In the genomic region with DNA sequence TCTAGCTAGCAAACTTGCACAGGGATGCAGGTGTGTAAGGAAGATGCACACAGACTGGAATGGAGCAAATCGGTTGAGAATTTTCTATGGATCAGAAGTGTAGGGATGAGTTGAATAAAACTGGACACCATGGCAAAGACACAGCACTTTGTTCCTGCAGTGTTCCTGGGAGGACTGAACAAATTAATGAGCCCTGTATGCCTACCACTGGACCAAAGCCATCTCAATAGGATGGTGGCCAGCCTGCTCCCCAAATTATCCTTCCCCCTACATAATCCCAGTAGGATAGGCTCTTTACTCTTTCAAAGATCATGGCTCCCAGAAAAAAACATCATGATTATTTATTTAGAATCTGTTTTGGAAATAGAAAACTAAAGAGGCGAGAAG, we compare ENCODE assay signal across 17 mouse cellular contexts.
DNase-seq lines count a peak whose midpoint lies in the region; ATAC-seq lines count a peak whose summit lies in the region.
"Had no signal": no experiment of that assay in that cellular context is flagged by ENCODE, and none has a peak within 500 bp of the region (broad histone marks: within the 10 kb centered on the region; RNA-seq: fewer than 3 reads in every experiment).

No protein-coding gene starts in this region.

- H3K36me3 ChIP-seq in hindbrain, embryonic 16.5 days (ENCODE audit: control insufficient read depth, insufficient read depth, low read length), result no peaks in the 10 kb centered on the region
- H3K36me3 ChIP-seq: embryonic facial prominence, embryonic 12.5 days; heart, embryonic 12.5 days had no signal

- no peak overlapping the region for H3K9ac ChIP-seq in hindbrain, embryonic 16.5 days (ENCODE audit: low read depth, low read length)
- H3K9ac ChIP-seq: embryonic facial prominence, embryonic 12.5 days; heart, embryonic 12.5 days; lung, embryonic 14.5 days had no signal

- H3K27ac ChIP-seq in hindbrain, embryonic 16.5 days (ENCODE audit: low read depth, low read length), result peak overlapping the region; percentile 56
- H3K27ac ChIP-seq: embryonic facial prominence, embryonic 12.5 days had no signal

- intact Hi-C loops in left cerebral cortex, postnatal 4 days (cut with DNase I), result no loop called here

- H3K4me1 ChIP-seq in hindbrain, embryonic 16.5 days (ENCODE audit: control insufficient read depth, insufficient read depth, low read depth, low read length), result peaks cover 3% of the 10 kb centered on the region; the same call in 1 of the 2 replicates
- H3K4me1 ChIP-seq: embryonic facial prominence, embryonic 12.5 days; heart, embryonic 12.5 days had no signal

- H3K4me2 ChIP-seq in hindbrain, embryonic 16.5 days (ENCODE audit: low read length), result no peak overlapping the region; the same call in 1 of the 2 replicates
- H3K4me2 ChIP-seq: embryonic facial prominence, embryonic 12.5 days; heart, embryonic 12.5 days; lung, embryonic 14.5 days had no signal

- peak; percentile 73 for DNase-seq in cerebellum, adult 11-12 months
- DNase-seq in cerebellum, postnatal 4 days (ENCODE audit: low spot score in 2 of 2), result no peak
- DNase-seq in brain, adult 2 months (ENCODE audit: low read depth, low spot score), result peak; percentile 76
- peak; percentile 26 to 52 for DNase-seq in cerebellum, postnatal 36 days
- no peak for DNase-seq in MN1 (ENCODE audit: low spot score)
- DNase-seq in adrenal gland, postnatal 4 days (ENCODE audit: low spot score in 2 of 2), result no peak
- DNase-seq in left cerebral cortex, postnatal 4 days, result no peak
- DNase-seq: adrenal gland, adult 2 months; gastrocnemius, postnatal 10 days; heart, postnatal 4 days; kidney, adult 2 months; liver; lung, embryonic 14.5 days; spleen, adult 18-20 months had no signal

- no peak overlapping the region for H3K4me3 ChIP-seq in hindbrain, embryonic 16.5 days (ENCODE audit: low read length)
- H3K4me3 ChIP-seq: embryonic facial prominence, embryonic 12.5 days; heart, embryonic 12.5 days had no signal

- WGBS in hindbrain, embryonic 16.5 days, result 63% methylated on average over 2 of the region's 2 CpGs

- H3K9me3 ChIP-seq in hindbrain, embryonic 16.5 days (ENCODE audit: control insufficient read depth, low read length), result no peaks in the 10 kb centered on the region
- H3K9me3 ChIP-seq: embryonic facial prominence, embryonic 12.5 days; heart, embryonic 12.5 days had no signal

- no peak for ATAC-seq in hindbrain, embryonic 16.5 days

- H3K27me3 ChIP-seq in hindbrain, embryonic 16.5 days (replicated peaks; ENCODE audit: control insufficient read depth, insufficient read depth, low read length), result no peaks in the 10 kb centered on the region
- H3K27me3 ChIP-seq: embryonic facial prominence, embryonic 12.5 days; heart, embryonic 12.5 days had no signal

Comparison
In these comparisons a context has a peak if more than half of its experiments do, and no peak if none do; other contexts are left out.
1. DNase-seq: peak in cerebellum, adult 11-12 months (single experiment), brain, adult 2 months (single experiment) and cerebellum, postnatal 36 days (2 of 2); none in cerebellum, postnatal 4 days (0 of 2), MN1 (single experiment), adrenal gland, postnatal 4 days (0 of 2) and left cerebral cortex, postnatal 4 days (single experiment).